Mouse (Mus musculus): Measurements from ENCODE around the gene Gm10553. TPM values are rescaled to one million over a fixed set of nuclear protein-coding genes. Genes with fewer than 3 reads are reported as not detected.
"Not testable (repeated sequence)": the region's sequence is repeated elsewhere in the genome, so short reads cannot be mapped to it uniquely, and the experiment has no call there.

Gm10553 gene
- polyA plus RNA-seq (2016; fragmentation: Nextera tagmentation; extraction: Ambion mirVana): not detected in 2 replicates

- H3K27me3 ChIP-seq (ENCODE audit: low read depth, poor library complexity, severe bottlenecking); DNase-seq (ENCODE audit: low spot score): not testable (repeated sequence)
- 74% methylated on average over 1 of the region's 1 CpGs for WGBS
These were observed at the start of gene Gm10553 for GRCm38 (mm10) chr1:85099864-85100263. Gene Gm10553 (plus strand): TSS chr1:85100164.

GRCm38 (mm10) chr1:85071690-85072089 is 28.3 kb upstream of the Gm10553 start:
- DNase-seq (ENCODE audit: low spot score); H3K4me3 ChIP-seq; H3K27me3 ChIP-seq (ENCODE audit: low read depth, poor library complexity, severe bottlenecking); H3K4me1 ChIP-seq; H3K36me3 ChIP-seq; H3K9me3 ChIP-seq (replicated peaks); H3K27ac ChIP-seq: not testable (repeated sequence)
- 71% methylated on average over 3 of the region's 3 CpGs for WGBS

More at GRCm38 (mm10) chr1:85099864-85100263, at the start of gene Gm10553:
- not testable (repeated sequence) for H3K9me3 ChIP-seq (replicated peaks); H3K36me3 ChIP-seq; H3K4me1 ChIP-seq; H3K4me3 ChIP-seq; H3K27ac ChIP-seq

- not testable (repeated sequence) for H3K4me3 ChIP-seq; H3K36me3 ChIP-seq; H3K27me3 ChIP-seq (ENCODE audit: low read depth, poor library complexity, severe bottlenecking); H3K27ac ChIP-seq; H3K4me1 ChIP-seq; H3K9me3 ChIP-seq (replicated peaks); DNase-seq (ENCODE audit: low spot score)
- WGBS: 75% methylated on average over 3 of the region's 3 CpGs
These were observed 26.9 kb upstream of the Gm10553 start for GRCm38 (mm10) chr1:85073099-85073498.

GRCm38 (mm10) chr1:85084803-85085202 is 15.2 kb upstream of the Gm10553 start:
- WGBS: 79% methylated on average over 3 of the region's 3 CpGs
- not testable (repeated sequence) for H3K36me3 ChIP-seq

GRCm38 (mm10) chr1:85086211-85086610 is 13.8 kb upstream of the Gm10553 start:
- DNase-seq (ENCODE audit: low spot score): not testable (repeated sequence)

More at GRCm38 (mm10) chr1:85084803-85085202, 15.2 kb upstream of the Gm10553 start:
- not testable (repeated sequence) for H3K4me1 ChIP-seq; H3K27me3 ChIP-seq (ENCODE audit: low read depth, poor library complexity, severe bottlenecking); H3K9me3 ChIP-seq (replicated peaks); H3K27ac ChIP-seq; DNase-seq (ENCODE audit: low spot score); H3K4me3 ChIP-seq

GRCm38 (mm10) chr1:85092169-85092568 is 7.8 kb upstream of the Gm10553 start:
- DNase-seq (ENCODE audit: low spot score); H3K27me3 ChIP-seq (ENCODE audit: low read depth, poor library complexity, severe bottlenecking); H3K27ac ChIP-seq; H3K36me3 ChIP-seq; H3K4me3 ChIP-seq; H3K4me1 ChIP-seq; H3K9me3 ChIP-seq (replicated peaks): not testable (repeated sequence)
- 53% methylated on average over 1 of the region's 3 CpGs for WGBS

More at GRCm38 (mm10) chr1:85086211-85086610, 13.8 kb upstream of the Gm10553 start:
- not testable (repeated sequence) for H3K4me1 ChIP-seq; H3K36me3 ChIP-seq; H3K27me3 ChIP-seq (ENCODE audit: low read depth, poor library complexity, severe bottlenecking); H3K9me3 ChIP-seq (replicated peaks); H3K27ac ChIP-seq; H3K4me3 ChIP-seq
- 74% methylated on average over 1 of the region's 1 CpGs for WGBS

GRCm38 (mm10) chr1:85093011-85093572 is 6.9 kb upstream of the Gm10553 start:
- not testable (repeated sequence) for DNase-seq (ENCODE audit: low spot score); H3K9me3 ChIP-seq (replicated peaks)
- WGBS: 85% methylated on average over 6 of the region's 7 CpGs

GRCm38 (mm10) chr1:85099081-85099480 is 883 bp upstream of the Gm10553 start:
- 78% methylated on average over 7 of the region's 7 CpGs for WGBS
- not testable (repeated sequence) for H3K4me3 ChIP-seq; H3K36me3 ChIP-seq; H3K9me3 ChIP-seq (replicated peaks); DNase-seq (ENCODE audit: low spot score); H3K27ac ChIP-seq; H3K27me3 ChIP-seq (ENCODE audit: low read depth, poor library complexity, severe bottlenecking); H3K4me1 ChIP-seq

More at GRCm38 (mm10) chr1:85093011-85093572, 6.9 kb upstream of the Gm10553 start:
- H3K4me1 ChIP-seq; H3K4me3 ChIP-seq; H3K27me3 ChIP-seq (ENCODE audit: low read depth, poor library complexity, severe bottlenecking); H3K36me3 ChIP-seq; H3K27ac ChIP-seq: not testable (repeated sequence)

- WGBS: 90% methylated on average over 4 of the region's 4 CpGs
- not testable (repeated sequence) for H3K4me1 ChIP-seq; DNase-seq (ENCODE audit: low spot score); H3K36me3 ChIP-seq; H3K4me3 ChIP-seq; H3K27ac ChIP-seq; H3K27me3 ChIP-seq (ENCODE audit: low read depth, poor library complexity, severe bottlenecking); H3K9me3 ChIP-seq (replicated peaks)
These were observed 1.8 kb downstream of the Gm10553 start for GRCm38 (mm10) chr1:85101754-85102153.

- not testable (repeated sequence) for DNase-seq (ENCODE audit: low spot score); H3K27ac ChIP-seq; H3K9me3 ChIP-seq (replicated peaks); H3K4me1 ChIP-seq; H3K27me3 ChIP-seq (ENCODE audit: low read depth, poor library complexity, severe bottlenecking); H3K4me3 ChIP-seq; H3K36me3 ChIP-seq
- WGBS: 90% methylated on average over 4 of the region's 4 CpGs
These were observed 5.4 kb downstream of the Gm10553 start for GRCm38 (mm10) chr1:85105336-85105735.

- H3K27ac ChIP-seq; H3K9me3 ChIP-seq (replicated peaks); H3K4me3 ChIP-seq; H3K36me3 ChIP-seq; H3K27me3 ChIP-seq (ENCODE audit: low read depth, poor library complexity, severe bottlenecking); H3K4me1 ChIP-seq; DNase-seq (ENCODE audit: low spot score): not testable (repeated sequence)
- WGBS: 72% methylated on average over 5 of the region's 6 CpGs
These were observed 6.0 kb downstream of the Gm10553 start for GRCm38 (mm10) chr1:85106013-85106412.

GRCm38 (mm10) chr1:85109753-85110152 is 9.8 kb downstream of the Gm10553 start, which contains the start of gene A530032D15Rik:
Gene A530032D15Rik (minus strand): TSS chr1:85109853.
- WGBS: no CpG with 5 or more reads among the region's 7 CpGs
- H3K9me3 ChIP-seq (replicated peaks); H3K4me3 ChIP-seq; H3K36me3 ChIP-seq; H3K27ac ChIP-seq; H3K27me3 ChIP-seq (ENCODE audit: low read depth, poor library complexity, severe bottlenecking); H3K4me1 ChIP-seq; DNase-seq (ENCODE audit: low spot score): not testable (repeated sequence)

- H3K9me3 ChIP-seq (replicated peaks); DNase-seq (ENCODE audit: low spot score); H3K27me3 ChIP-seq (ENCODE audit: low read depth, poor library complexity, severe bottlenecking); H3K4me1 ChIP-seq; H3K36me3 ChIP-seq; H3K4me3 ChIP-seq; H3K27ac ChIP-seq: not testable (repeated sequence)
- WGBS: 76% methylated on average over 3 of the region's 3 CpGs
These were observed 10.9 kb downstream of the Gm10553 start for GRCm38 (mm10) chr1:85110876-85111275.

GRCm38 (mm10) chr1:85111572-85111971 is 11.6 kb downstream of the Gm10553 start:
- 72% methylated on average over 10 of the region's 10 CpGs for WGBS
- H3K36me3 ChIP-seq; H3K4me1 ChIP-seq; H3K9me3 ChIP-seq (replicated peaks); H3K4me3 ChIP-seq; H3K27ac ChIP-seq; H3K27me3 ChIP-seq (ENCODE audit: low read depth, poor library complexity, severe bottlenecking): not testable (repeated sequence)
- DNase-seq (ENCODE audit: low spot score): peak; percentile 27

Measured in limb, embryonic 10.5 days (tissue).